Mouse (Mus musculus): ENCODE measurements at regions not wholly inside any gene's neighbourhood (a gene's known extent, or its start where the extent isn't known, plus 50 kb on each side); places are given as distances from the start of the nearest gene placed in this dataset.

DNA sequence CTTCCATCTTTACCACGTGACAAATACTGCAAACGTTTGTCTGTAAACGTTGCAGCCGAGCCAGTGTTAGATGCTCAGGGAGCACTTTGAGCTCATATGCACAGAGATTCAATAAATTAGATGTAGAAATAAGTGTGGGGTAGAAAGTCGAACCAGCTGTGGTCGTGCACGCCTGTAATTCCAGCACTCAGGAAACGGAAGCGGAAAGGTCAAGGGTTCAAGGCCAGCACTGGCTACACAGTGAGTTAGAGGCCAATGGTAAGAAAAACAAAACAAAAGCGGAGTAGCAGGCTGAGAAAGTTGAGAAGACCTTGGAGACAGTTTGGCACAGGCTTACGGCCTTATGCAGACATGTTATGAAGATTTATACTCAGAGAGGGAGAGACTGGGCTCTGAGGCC is 133.6 kb upstream of the Rxylt1 start:
- no peaks in the 10 kb centered on the region for H3K36me3 ChIP-seq (ENCODE audit: control insufficient read depth, insufficient read depth)
- H3K27ac ChIP-seq (ENCODE audit: low read length), result no peak overlapping the region
- ATAC-seq (ENCODE audit: low read depth), result no peak
- H3K4me2 ChIP-seq (ENCODE audit: low read depth, low read length), result no peak overlapping the region
- H3K4me3 ChIP-seq (ENCODE audit: low read depth, low read length), result no peak overlapping the region
- no peak overlapping the region for H3K9ac ChIP-seq (ENCODE audit: low read depth, low read length)
- H3K27me3 ChIP-seq (ENCODE audit: control insufficient read depth, insufficient read depth, low read depth, low read length), result no peaks in the 10 kb centered on the region
- H3K9me3 ChIP-seq (replicated peaks; ENCODE audit: control insufficient read depth, low read length), result no peaks in the 10 kb centered on the region; the same call in none of the 2 replicates
- 58% methylated on average over 11 of the region's 11 CpGs for WGBS (ENCODE audit: insufficient replicate concordance)
- no peaks in the 10 kb centered on the region; the same call in 1 of the 2 replicates for H3K4me1 ChIP-seq (ENCODE audit: control insufficient read depth, low read depth, low read length)

- Histone ChIP-seq H3K9me3 (replicated peaks; ENCODE audit: control insufficient read depth, low read length) (no peaks in the 10 kb centered on the region), H3K4me2 (ENCODE audit: low read depth, low read length) (no peak overlapping the region), H3K4me1 (ENCODE audit: control insufficient read depth, low read depth, low read length) (no peaks in the 10 kb centered on the region; the same call in 1 of the 2 replicates), H3K4me3 (ENCODE audit: low read depth, low read length) (no peak overlapping the region), H3K27ac (ENCODE audit: low read length) (no peak overlapping the region), H3K9ac (ENCODE audit: low read depth, low read length) (no peak overlapping the region), H3K27me3 (ENCODE audit: control insufficient read depth, insufficient read depth, low read depth, low read length) (no peaks in the 10 kb centered on the region), H3K36me3 (ENCODE audit: control insufficient read depth, insufficient read depth) (no peaks in the 10 kb centered on the region)
- 69% methylated on average over 8 of the region's 8 CpGs for WGBS (ENCODE audit: insufficient replicate concordance)
- no peak for ATAC-seq (ENCODE audit: low read depth)
Measured at GRCm38 (mm10) chr10:122225679-122226078, 128.5 kb upstream of the Rxylt1 start.

DNA sequence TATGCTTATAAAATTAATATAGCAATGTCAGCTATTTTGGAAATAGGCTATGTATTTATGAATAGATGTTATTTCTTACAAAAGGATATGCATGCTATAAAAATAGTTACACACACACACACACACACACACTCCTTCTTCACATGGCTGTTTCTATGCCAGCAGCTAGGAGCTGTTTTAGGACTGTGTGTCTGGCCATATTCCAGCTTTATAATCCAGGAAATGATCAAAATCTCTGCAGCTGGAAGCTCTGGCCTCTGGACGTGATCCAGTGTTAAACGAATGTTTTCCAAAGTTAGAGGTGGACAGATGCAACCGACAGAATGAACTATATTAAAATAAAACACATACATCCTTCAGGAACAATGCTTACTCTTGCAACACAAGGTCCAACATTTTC is 125.9 kb upstream of the Rxylt1 start:
- H3K27ac ChIP-seq (ENCODE audit: low read length), result no peak overlapping the region
- H3K4me2 ChIP-seq (ENCODE audit: low read depth, low read length), result no peak overlapping the region
- ATAC-seq (ENCODE audit: low read depth), result no peak
- no peaks in the 10 kb centered on the region for H3K36me3 ChIP-seq (ENCODE audit: control insufficient read depth, insufficient read depth)
- H3K9me3 ChIP-seq (replicated peaks; ENCODE audit: control insufficient read depth, low read length), result no peaks in the 10 kb centered on the region
- no peaks in the 10 kb centered on the region for H3K4me1 ChIP-seq (ENCODE audit: control insufficient read depth, low read depth, low read length)
- no peaks in the 10 kb centered on the region for H3K27me3 ChIP-seq (ENCODE audit: control insufficient read depth, insufficient read depth, low read depth, low read length)
- no peak overlapping the region for H3K9ac ChIP-seq (ENCODE audit: low read depth, low read length)
- H3K4me3 ChIP-seq (ENCODE audit: low read depth, low read length), result no peak overlapping the region
- 58% methylated on average over 3 of the region's 3 CpGs for WGBS (ENCODE audit: insufficient replicate concordance)

- Histone ChIP-seq H3K27ac (ENCODE audit: low read length) (no peak overlapping the region), H3K9ac (ENCODE audit: low read depth, low read length) (no peak overlapping the region), H3K27me3 (ENCODE audit: control insufficient read depth, insufficient read depth, low read depth, low read length) (no peaks in the 10 kb centered on the region), H3K36me3 (ENCODE audit: control insufficient read depth, insufficient read depth) (no peaks in the 10 kb centered on the region), H3K9me3 (replicated peaks; ENCODE audit: control insufficient read depth, low read length) (no peaks in the 10 kb centered on the region), H3K4me1 (ENCODE audit: control insufficient read depth, low read depth, low read length) (no peaks in the 10 kb centered on the region), H3K4me3 (ENCODE audit: low read depth, low read length) (no peak overlapping the region), H3K4me2 (ENCODE audit: low read depth, low read length) (no peak overlapping the region)
- WGBS (ENCODE audit: insufficient replicate concordance), result 64% methylated on average over 4 of the region's 4 CpGs
- ATAC-seq (ENCODE audit: low read depth), result no peak
Measured at GRCm38 (mm10) chr10:122217594-122217993, 120.4 kb upstream of the Rxylt1 start.

- no peak for ATAC-seq (ENCODE audit: low read depth)
- WGBS (ENCODE audit: insufficient replicate concordance), result 23% methylated on average over 4 of the region's 4 CpGs
Measured at GRCm38 (mm10) chr10:122199791-122200190, 102.6 kb upstream of the Rxylt1 start.

DNA sequence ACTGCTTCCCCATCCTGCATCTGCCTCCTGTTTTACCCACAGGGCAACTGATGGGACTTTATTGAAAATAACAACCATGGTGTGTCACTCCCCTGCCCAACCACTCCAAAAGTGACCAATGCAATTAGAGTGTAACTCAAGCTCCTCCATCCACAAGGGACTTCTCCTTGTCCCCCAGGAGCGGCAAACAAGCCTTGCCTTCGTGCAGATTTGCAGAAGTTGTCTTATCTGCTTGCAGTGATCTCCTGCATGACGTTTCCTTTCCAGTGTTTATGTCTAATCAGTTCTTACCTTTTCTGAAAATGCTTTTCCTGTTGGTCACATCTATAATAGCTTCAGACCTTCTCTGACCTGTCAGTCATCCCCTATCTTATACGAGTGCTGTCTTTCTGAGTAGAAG is 100.5 kb upstream of the Rxylt1 start:
- no peaks in the 10 kb centered on the region for H3K36me3 ChIP-seq (ENCODE audit: control insufficient read depth, insufficient read depth)
- no peak overlapping the region for H3K4me3 ChIP-seq (ENCODE audit: low read depth, low read length)
- H3K27me3 ChIP-seq (ENCODE audit: control insufficient read depth, insufficient read depth, low read depth, low read length), result no peaks in the 10 kb centered on the region
- WGBS (ENCODE audit: insufficient replicate concordance), result 8% methylated on average over 4 of the region's 4 CpGs
- no peak overlapping the region for H3K27ac ChIP-seq (ENCODE audit: low read length)
- H3K4me1 ChIP-seq (ENCODE audit: control insufficient read depth, low read depth, low read length), result no peaks in the 10 kb centered on the region
- ATAC-seq (ENCODE audit: low read depth), result no peak
- no peak overlapping the region for H3K4me2 ChIP-seq (ENCODE audit: low read depth, low read length)
- H3K9me3 ChIP-seq (replicated peaks; ENCODE audit: control insufficient read depth, low read length), result no peaks in the 10 kb centered on the region
- no peak overlapping the region for H3K9ac ChIP-seq (ENCODE audit: low read depth, low read length)

More at GRCm38 (mm10) chr10:122199791-122200190, 102.6 kb upstream of the Rxylt1 start:
- Histone ChIP-seq H3K36me3 (ENCODE audit: control insufficient read depth, insufficient read depth) (no peaks in the 10 kb centered on the region), H3K4me3 (ENCODE audit: low read depth, low read length) (no peak overlapping the region), H3K27me3 (ENCODE audit: control insufficient read depth, insufficient read depth, low read depth, low read length) (no peaks in the 10 kb centered on the region), H3K9ac (ENCODE audit: low read depth, low read length) (no peak overlapping the region), H3K9me3 (replicated peaks; ENCODE audit: control insufficient read depth, low read length) (no peaks in the 10 kb centered on the region), H3K27ac (ENCODE audit: low read length) (no peak overlapping the region), H3K4me2 (ENCODE audit: low read depth, low read length) (no peak overlapping the region), H3K4me1 (ENCODE audit: control insufficient read depth, low read depth, low read length) (no peaks in the 10 kb centered on the region)

DNA sequence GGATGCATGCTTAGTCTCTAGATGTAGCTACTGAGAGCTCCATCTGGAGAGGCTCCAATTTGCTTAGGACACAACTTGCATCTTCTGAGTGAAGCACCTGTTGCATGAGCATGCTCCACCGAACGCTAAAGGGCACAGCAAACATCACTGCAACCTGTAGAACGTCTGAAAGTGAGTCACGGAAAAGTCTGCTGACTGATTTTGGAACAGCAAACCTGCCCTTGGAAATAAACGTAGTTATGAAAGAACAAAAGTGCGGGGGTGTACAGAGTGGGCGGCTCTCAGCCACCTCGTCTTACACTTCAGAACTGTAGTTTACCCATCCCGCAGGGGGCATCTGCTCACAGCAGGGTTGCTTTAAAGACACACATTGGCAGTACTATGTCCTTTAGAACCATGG is 97.0 kb upstream of the Rxylt1 start:
- Histone ChIP-seq H3K9me3 (replicated peaks; ENCODE audit: control insufficient read depth, low read length) (no peaks in the 10 kb centered on the region), H3K4me2 (ENCODE audit: low read depth, low read length) (no peak overlapping the region), H3K36me3 (ENCODE audit: control insufficient read depth, insufficient read depth) (no peaks in the 10 kb centered on the region), H3K27me3 (ENCODE audit: control insufficient read depth, insufficient read depth, low read depth, low read length) (no peaks in the 10 kb centered on the region), H3K27ac (ENCODE audit: low read length) (no peak overlapping the region), H3K9ac (ENCODE audit: low read depth, low read length) (no peak overlapping the region), H3K4me3 (ENCODE audit: low read depth, low read length) (no peak overlapping the region), H3K4me1 (ENCODE audit: control insufficient read depth, low read depth, low read length) (no peaks in the 10 kb centered on the region)
- ATAC-seq (ENCODE audit: low read depth), result no peak
- WGBS (ENCODE audit: insufficient replicate concordance), result 74% methylated on average over 9 of the region's 9 CpGs

DNA sequence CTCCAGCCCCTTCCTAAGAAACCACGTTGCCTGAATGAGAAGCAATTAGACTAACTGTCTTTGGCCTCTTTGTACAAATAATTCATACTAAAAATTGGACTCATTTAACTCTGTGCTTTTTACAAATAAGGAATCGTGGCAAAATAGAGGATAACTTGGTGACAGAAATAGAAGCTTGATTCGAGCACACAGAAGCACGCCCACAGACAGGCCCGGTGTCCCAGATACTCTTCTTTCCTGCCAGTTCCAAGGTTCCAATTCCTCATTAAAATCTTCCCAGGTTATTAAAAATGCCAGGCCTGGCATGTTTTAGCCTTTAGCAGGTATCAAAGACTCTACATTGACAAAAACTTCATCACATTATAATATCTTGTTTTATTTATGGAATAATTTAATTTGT is 96.2 kb upstream of the Rxylt1 start:
- ATAC-seq (ENCODE audit: low read depth), result no peak
- Histone ChIP-seq H3K4me3 (ENCODE audit: low read depth, low read length) (no peak overlapping the region), H3K4me2 (ENCODE audit: low read depth, low read length) (no peak overlapping the region), H3K9me3 (replicated peaks; ENCODE audit: control insufficient read depth, low read length) (no peaks in the 10 kb centered on the region), H3K27me3 (ENCODE audit: control insufficient read depth, insufficient read depth, low read depth, low read length) (no peaks in the 10 kb centered on the region), H3K4me1 (ENCODE audit: control insufficient read depth, low read depth, low read length) (no peaks in the 10 kb centered on the region), H3K27ac (ENCODE audit: low read length) (no peak overlapping the region), H3K9ac (ENCODE audit: low read depth, low read length) (no peak overlapping the region), H3K36me3 (ENCODE audit: control insufficient read depth, insufficient read depth) (no peaks in the 10 kb centered on the region)
- WGBS (ENCODE audit: insufficient replicate concordance), result 65% methylated on average over 5 of the region's 5 CpGs

DNA sequence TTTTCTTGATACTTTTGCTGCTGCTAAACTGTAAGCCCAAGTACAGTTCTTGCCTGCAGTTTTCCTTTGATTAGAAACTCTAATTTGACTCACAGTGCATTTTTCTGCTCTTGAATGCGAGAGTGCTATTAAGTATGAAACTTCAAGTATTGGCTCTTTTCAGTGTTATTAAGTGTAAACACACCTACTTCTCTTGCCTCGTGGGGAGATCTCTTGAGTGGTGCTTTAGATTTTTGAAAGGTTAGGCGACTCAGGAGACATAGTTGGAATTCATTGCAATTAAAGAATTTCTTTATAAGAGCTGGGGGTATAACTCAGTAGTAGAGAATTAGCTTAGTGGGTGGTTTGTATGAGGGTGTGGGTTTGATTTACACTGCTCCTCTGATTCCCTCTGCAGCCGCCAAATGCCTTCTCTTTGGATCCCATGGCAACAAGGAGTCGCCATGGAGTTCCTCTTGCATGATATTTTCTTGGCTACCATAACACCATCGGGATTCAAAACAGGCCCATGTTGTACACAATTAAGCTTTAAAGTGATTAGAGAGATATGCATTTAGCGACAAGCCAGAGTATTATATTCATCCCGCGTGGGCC is 88.1 kb upstream of the Rxylt1 start:
- Histone ChIP-seq H3K27ac (ENCODE audit: low read length) (no peak overlapping the region), H3K4me2 (ENCODE audit: low read depth, low read length) (no peak overlapping the region), H3K4me3 (ENCODE audit: low read depth, low read length) (no peak overlapping the region), H3K9me3 (replicated peaks; ENCODE audit: control insufficient read depth, low read length) (no peaks in the 10 kb centered on the region), H3K9ac (ENCODE audit: low read depth, low read length) (no peak overlapping the region), H3K27me3 (ENCODE audit: control insufficient read depth, insufficient read depth, low read depth, low read length) (no peaks in the 10 kb centered on the region), H3K4me1 (ENCODE audit: control insufficient read depth, low read depth, low read length) (no peaks in the 10 kb centered on the region), H3K36me3 (ENCODE audit: control insufficient read depth, insufficient read depth) (no peaks in the 10 kb centered on the region)
- ATAC-seq (ENCODE audit: low read depth), result no peak
- 70% methylated on average over 9 of the region's 9 CpGs for WGBS (ENCODE audit: insufficient replicate concordance)

Data from liver, embryonic 16.5 days (tissue).